Mouse (Mus musculus) heart, embryonic 12.5 days (tissue): ENCODE measurements around the gene Ppp1r32. TPM values are rescaled to one million over a fixed set of nuclear protein-coding genes. Genes with fewer than 3 reads are reported as not detected.

ENCODE experiments used
- ATAC-seq: fragments of 200-750 bp; cut with Nextera tagmentation; 2 replicates; pipeline ENCODE4 v1.8.0; 2017; ENCODE audit warnings: moderate TSS enrichment, moderate library complexity; ENCODE audit not compliant: insufficient number of reproducible peaks, low FRiP score
- H3K27ac ChIP-seq: fragments of 300-500 bp; sonication (generic); 2 replicates; pipeline ENCODE4 v1.5.1; 2016; ENCODE audit warnings: mild to moderate bottlenecking, moderate library complexity; ENCODE audit not compliant: poor library complexity, severe bottlenecking
- H3K27me3 ChIP-seq: fragments of 300-500 bp; sonication (generic); replicated peaks from 2 replicates; pipeline ENCODE4 v1.6.1; 2016; ENCODE audit warnings: mild to moderate bottlenecking, moderate library complexity
- H3K36me3 ChIP-seq: fragments of 300-500 bp; sonication (generic); 2 replicates; pipeline ENCODE4 v1.6.1; 2016; ENCODE audit warnings: mild to moderate bottlenecking, moderate library complexity
- H3K4me1 ChIP-seq: fragments of 300-500 bp; sonication (generic); replicated peaks from 2 replicates; pipeline ENCODE4 v1.6.1; 2016; ENCODE audit warnings: mild to moderate bottlenecking
- H3K4me2 ChIP-seq: fragments of 300-500 bp; sonication (generic); 2 replicates; pipeline ENCODE4 v1.6.1; 2016; ENCODE audit warnings: mild to moderate bottlenecking, moderate library complexity
- H3K4me3 ChIP-seq: fragments of 300-500 bp; sonication (generic); 2 replicates; pipeline ENCODE4 v1.5.1; 2016; ENCODE audit warnings: mild to moderate bottlenecking
- H3K9ac ChIP-seq: fragments of 300-500 bp; sonication (generic); 2 replicates; pipeline ENCODE4 v1.6.1; 2016; ENCODE audit warnings: mild to moderate bottlenecking, moderate library complexity
- H3K9me3 ChIP-seq: fragments of 300-500 bp; sonication (generic); replicated peaks from 2 replicates; pipeline ENCODE4 v1.6.1; 2016; ENCODE audit warnings: mild to moderate bottlenecking, moderate library complexity
- WGBS: fragments of 180-500 bp; shearing (Covaris S2); methylation state at CpG from one replicate; pipeline ENCODE4 v1.1.7; 2016; 5-methylcytosine and 5-hydroxymethylcytosine counted together
- polyA plus RNA-seq: library from polyadenylated mRNA; unstranded; fragments of >200 nt; fragmentation: Nextera tagmentation; extraction: Ambion mirVana; gene quantifications from 2 replicates; pipeline ENCODE4 v1.2.1, GENCODE M21; 2016

The Ppp1r32 gene
- polyA plus RNA-seq, 1 experiment from 2014 or later: not detected

DNA sequence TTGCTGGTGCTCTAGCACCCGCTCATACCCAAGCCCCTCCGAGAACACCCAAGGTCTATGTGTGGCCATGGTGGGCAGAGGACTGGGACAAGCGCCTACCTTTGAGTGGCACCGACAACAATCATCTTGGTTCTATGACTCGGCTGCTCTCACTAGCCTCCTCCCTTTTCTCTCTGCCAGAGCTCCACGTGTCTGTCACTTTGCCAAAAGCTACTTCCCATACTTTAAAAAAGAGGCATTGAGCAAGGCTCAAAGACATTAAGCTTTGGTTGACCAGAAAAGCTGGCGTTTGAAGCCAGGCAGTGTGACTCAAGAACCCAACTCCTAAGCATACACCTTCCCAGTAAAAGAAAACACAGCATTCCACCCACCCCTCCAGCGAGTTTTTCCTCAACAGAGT is 24.6 kb downstream of the Ppp1r32 start:
- WGBS: 21% methylated on average over 8 of the region's 8 CpGs
- ATAC-seq: no peak
- H3K27me3 ChIP-seq: peaks cover 100% of the 10 kb centered on the region
- H3K36me3 ChIP-seq: no peaks in the 10 kb centered on the region
- peaks cover 16% of the 10 kb centered on the region; the same call in 1 of the 2 replicates for H3K4me1 ChIP-seq
- no peaks in the 10 kb centered on the region for H3K9me3 ChIP-seq
- peak overlapping the region; percentile 48; the same call in 1 of the 2 replicates for H3K4me3 ChIP-seq
- H3K27ac ChIP-seq: no peak overlapping the region
- H3K4me2 ChIP-seq: peak overlapping the region; percentile 68
- H3K9ac ChIP-seq: no peak overlapping the region

- no peak overlapping the region for H3K9ac ChIP-seq
- peak overlapping the region; percentile 68 for H3K4me2 ChIP-seq
- peaks cover 100% of the 10 kb centered on the region for H3K27me3 ChIP-seq
- no peak overlapping the region for H3K27ac ChIP-seq
- no peaks in the 10 kb centered on the region for H3K36me3 ChIP-seq
- WGBS: under 1% methylated on average over 34 of the region's 34 CpGs
- H3K9me3 ChIP-seq: no peaks in the 10 kb centered on the region
- peaks cover 14% of the 10 kb centered on the region; the same call in 1 of the 2 replicates for H3K4me1 ChIP-seq
- peak overlapping the region; percentile 48 for H3K4me3 ChIP-seq
- ATAC-seq: peak; percentile 72
These were observed 25.3 kb downstream of the Ppp1r32 start for GRCm38 (mm10) chr19:10457484-10457800.

DNA sequence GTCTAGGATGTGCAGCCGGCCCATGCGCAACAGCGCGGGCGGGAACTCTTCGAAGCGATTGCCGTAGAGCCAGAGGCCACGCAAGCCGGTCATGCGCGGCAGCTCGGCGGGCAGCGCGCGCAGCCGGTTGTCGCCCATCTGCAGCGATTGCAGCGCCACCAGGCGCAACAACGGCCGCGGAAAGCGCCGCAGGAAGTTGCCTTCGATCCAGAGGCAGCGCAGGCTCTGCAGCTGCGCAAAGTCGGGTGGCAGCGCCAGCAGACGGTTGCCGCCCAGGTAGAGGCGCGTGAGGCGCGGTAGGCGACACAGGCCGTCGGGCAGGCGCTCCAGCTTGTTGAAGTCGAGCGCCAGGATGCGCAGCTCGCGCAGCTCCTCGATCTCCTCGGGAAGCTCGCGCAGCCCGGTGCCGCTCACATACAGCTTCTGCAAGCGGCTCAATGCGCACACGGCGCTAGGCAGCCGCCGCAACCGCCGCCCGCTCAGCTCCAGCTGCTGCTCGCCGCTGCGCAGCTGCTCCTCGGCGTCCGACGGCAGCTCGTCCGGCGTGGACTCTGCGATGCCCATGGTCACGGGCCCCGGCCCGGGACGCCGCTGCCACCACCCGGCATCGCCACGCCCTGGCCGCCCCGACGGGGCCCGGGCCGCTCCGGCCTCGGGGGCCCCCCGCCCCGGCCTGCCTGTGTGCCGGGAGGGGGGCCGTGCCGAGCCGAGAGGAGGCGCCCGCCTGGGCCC is 25.8 kb downstream of the Ppp1r32 start, which contains the start of gene Lrrc10b:
Gene Lrrc10b, minus strand, starts transcription at position 722 of the 732 bp plus-strand sequence.
- peak within 1 kb of the TSS; percentile 68 for H3K4me2 ChIP-seq
- H3K4me3 ChIP-seq: peak within 1 kb of the TSS; percentile 48
- no peak within 1 kb of the TSS for H3K27ac ChIP-seq
- H3K36me3 ChIP-seq: no peaks in the 10 kb centered on the region
- no peak within 1 kb of the TSS for H3K9ac ChIP-seq
- H3K9me3 ChIP-seq: no peaks in the 10 kb centered on the region
- under 1% methylated on average over 78 of the region's 96 CpGs for WGBS
- ATAC-seq: peak; percentile 30; the same call in 1 of the 2 replicates
- peaks cover 11% of the 10 kb centered on the region; the same call in 1 of the 2 replicates for H3K4me1 ChIP-seq
- H3K27me3 ChIP-seq: peaks cover 100% of the 10 kb centered on the region

GRCm38 (mm10) chr19:10455437-10455806 is 27.3 kb downstream of the Ppp1r32 start:
- no peak overlapping the region for H3K27ac ChIP-seq
- H3K9ac ChIP-seq: no peak overlapping the region
- peaks cover 98% of the 10 kb centered on the region for H3K27me3 ChIP-seq
- no peaks in the 10 kb centered on the region for H3K9me3 ChIP-seq
- H3K36me3 ChIP-seq: no peaks in the 10 kb centered on the region
- peaks cover 11% of the 10 kb centered on the region; the same call in 1 of the 2 replicates for H3K4me1 ChIP-seq
- 65% methylated on average over 3 of the region's 3 CpGs for WGBS
- H3K4me3 ChIP-seq: no peak overlapping the region
- no peak overlapping the region for H3K4me2 ChIP-seq
- ATAC-seq: no peak

- Histone ChIP-seq H3K36me3 (no peaks in the 10 kb centered on the region), H3K27me3 (peaks cover 98% of the 10 kb centered on the region), H3K4me1 (peaks cover 11% of the 10 kb centered on the region; the same call in 1 of the 2 replicates), H3K9me3 (no peaks in the 10 kb centered on the region), H3K4me3 (no peak overlapping the region), H3K27ac (no peak overlapping the region), H3K4me2 (no peak overlapping the region), H3K9ac (no peak overlapping the region)
- ATAC-seq: no peak
- 67% methylated on average over 4 of the region's 4 CpGs for WGBS
These were observed 27.9 kb downstream of the Ppp1r32 start for GRCm38 (mm10) chr19:10454718-10455436.

DNA sequence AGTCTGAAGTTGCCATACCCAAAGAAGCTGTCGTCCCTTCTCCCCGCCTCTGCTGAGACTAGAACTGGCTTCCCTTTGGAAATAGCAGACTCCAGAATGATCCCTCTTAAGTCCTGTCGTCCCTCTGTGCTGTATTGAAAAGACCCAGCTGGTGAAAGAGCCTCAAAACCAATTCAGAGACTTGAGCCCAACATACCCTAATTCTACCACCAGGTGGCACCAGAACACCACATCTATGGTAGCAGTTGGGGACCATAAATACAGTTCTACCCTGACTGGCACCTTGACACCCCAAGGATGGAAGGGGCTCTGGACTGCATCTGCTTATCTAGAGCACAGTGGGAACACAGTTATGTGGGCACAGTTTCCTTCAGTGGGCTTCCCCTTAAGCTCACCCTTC is 33.0 kb downstream of the Ppp1r32 start:
- H3K4me2 ChIP-seq: no peak overlapping the region
- no peak overlapping the region for H3K4me3 ChIP-seq
- peaks cover 58% of the 10 kb centered on the region for H3K27me3 ChIP-seq
- ATAC-seq: no peak
- H3K9me3 ChIP-seq: no peaks in the 10 kb centered on the region
- H3K36me3 ChIP-seq: no peaks in the 10 kb centered on the region
- H3K9ac ChIP-seq: no peak overlapping the region
- 1% methylated on average over 3 of the region's 3 CpGs for WGBS
- H3K27ac ChIP-seq: no peak overlapping the region
- 0 out of 2 replicates have a peak, but pooled peaks cover 2% of the 10 kb centered on the region for H3K4me1 ChIP-seq

DNA sequence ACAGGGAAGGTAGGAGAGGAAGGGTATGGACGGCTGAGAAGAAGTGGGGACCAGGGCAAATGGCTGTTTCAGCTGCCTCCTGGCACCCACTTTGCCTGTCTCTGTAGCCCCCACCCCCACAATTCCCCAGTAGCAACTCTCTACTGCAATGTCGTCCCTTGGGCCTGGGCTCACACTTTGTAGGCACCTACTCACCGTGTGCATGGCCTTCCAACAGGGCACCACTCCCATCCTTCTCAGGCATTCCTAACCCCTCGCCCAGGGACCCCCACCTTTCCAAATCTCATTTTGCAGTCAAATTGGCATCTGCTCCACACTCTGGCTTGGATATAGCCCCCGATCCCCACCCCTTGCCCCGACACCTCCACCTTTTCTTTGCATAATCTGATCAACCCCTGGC is 33.5 kb downstream of the Ppp1r32 start:
- WGBS: 40% methylated on average over 6 of the region's 6 CpGs
- no peak overlapping the region for H3K4me2 ChIP-seq
- H3K4me1 ChIP-seq: 0 out of 2 replicates have a peak, but pooled peaks cover 2% of the 10 kb centered on the region
- no peaks in the 10 kb centered on the region for H3K36me3 ChIP-seq
- no peak for ATAC-seq
- no peak overlapping the region for H3K4me3 ChIP-seq
- peaks cover 55% of the 10 kb centered on the region for H3K27me3 ChIP-seq
- H3K9ac ChIP-seq: no peak overlapping the region
- no peaks in the 10 kb centered on the region for H3K9me3 ChIP-seq
- no peak overlapping the region for H3K27ac ChIP-seq

- H3K9ac ChIP-seq: no peak overlapping the region
These were observed 34.5 kb downstream of the Ppp1r32 start for GRCm38 (mm10) chr19:10448275-10448674.

DNA sequence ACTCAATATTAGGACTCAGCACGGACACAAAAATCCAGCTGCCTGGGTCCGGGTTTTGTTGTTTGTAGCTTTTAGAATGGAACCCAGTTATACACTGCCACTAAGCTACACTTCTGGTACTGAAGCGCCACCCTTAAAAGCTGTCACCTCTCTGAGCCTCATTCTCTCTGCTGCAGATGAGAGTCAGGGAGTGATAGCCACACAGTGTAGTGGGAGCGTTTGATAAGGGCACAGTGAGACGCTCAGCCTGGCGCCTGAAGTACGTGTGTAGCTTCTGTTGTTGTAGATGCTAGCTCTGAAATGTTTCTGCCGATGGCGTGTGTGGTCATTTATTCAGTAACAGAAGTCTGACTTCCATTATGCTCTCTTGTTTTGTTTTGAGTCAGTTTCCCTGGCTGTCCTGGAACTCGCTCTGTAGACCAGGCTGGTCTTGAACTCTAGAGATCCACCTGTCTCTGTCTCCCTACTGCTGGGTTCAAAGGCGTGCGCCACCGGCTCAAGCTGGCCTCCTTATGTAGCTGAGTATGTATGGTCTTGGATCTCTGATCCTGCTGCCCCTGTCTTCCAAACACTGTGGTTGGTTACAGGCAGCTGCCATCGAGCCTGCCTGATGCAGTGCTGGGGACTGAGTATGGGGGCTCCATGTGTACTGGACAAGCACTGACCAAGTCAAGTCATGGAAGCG is 37.9 kb downstream of the Ppp1r32 start:
- 0 out of 2 replicates have a peak, but pooled peaks cover 2% of the 10 kb centered on the region for H3K4me1 ChIP-seq
- H3K4me2 ChIP-seq: no peak overlapping the region
- no peak overlapping the region for H3K27ac ChIP-seq
- no peak overlapping the region for H3K9ac ChIP-seq
- H3K9me3 ChIP-seq: no peaks in the 10 kb centered on the region
- ATAC-seq: no peak
- H3K27me3 ChIP-seq: peaks cover 52% of the 10 kb centered on the region
- 61% methylated on average over 15 of the region's 15 CpGs for WGBS
- no peaks in the 10 kb centered on the region for H3K36me3 ChIP-seq
- H3K4me3 ChIP-seq: no peak overlapping the region

More at GRCm38 (mm10) chr19:10448275-10448674, 34.5 kb downstream of the Ppp1r32 start:
- H3K27ac ChIP-seq: no peak overlapping the region
- 87% methylated on average over 7 of the region's 7 CpGs for WGBS
- no peak overlapping the region for H3K4me3 ChIP-seq
- H3K4me2 ChIP-seq: no peak overlapping the region
- 0 out of 2 replicates have a peak, but pooled peaks cover 2% of the 10 kb centered on the region for H3K4me1 ChIP-seq
- peaks cover 55% of the 10 kb centered on the region for H3K27me3 ChIP-seq
- no peaks in the 10 kb centered on the region for H3K9me3 ChIP-seq
- ATAC-seq: no peak
- H3K36me3 ChIP-seq: no peaks in the 10 kb centered on the region

GRCm38 (mm10) chr19:10437521-10437920 is 45.2 kb downstream of the Ppp1r32 start:
- WGBS: 39% methylated on average over 1 of the region's 1 CpGs

DNA sequence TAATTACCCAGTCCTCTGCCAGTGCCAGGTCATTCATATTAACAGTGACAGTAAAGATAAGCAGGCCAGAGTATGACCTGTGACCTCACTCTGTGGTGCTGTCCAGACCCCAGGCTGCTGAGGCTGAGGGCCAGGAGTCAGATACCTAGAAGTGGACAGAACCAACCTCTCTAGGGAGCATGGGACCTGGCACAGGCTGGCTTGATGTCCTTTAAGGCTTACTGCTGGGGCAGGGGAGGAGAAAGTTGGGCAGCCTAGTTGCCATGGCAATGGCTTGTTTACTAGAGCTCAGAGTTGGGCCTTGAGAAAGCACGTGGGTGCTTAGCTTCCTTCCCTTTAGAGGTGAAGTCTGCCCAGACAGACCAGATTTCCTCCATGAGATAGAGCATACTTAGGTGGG is 46.0 kb downstream of the Ppp1r32 start:
- Histone ChIP-seq H3K4me2 (no peak overlapping the region), H3K4me1 (peaks cover 29% of the 10 kb centered on the region), H3K27ac (no peak overlapping the region), H3K9me3 (no peaks in the 10 kb centered on the region), H3K27me3 (peaks cover 27% of the 10 kb centered on the region), H3K4me3 (no peak overlapping the region), H3K9ac (no peak overlapping the region), H3K36me3 (no peaks in the 10 kb centered on the region)
- WGBS: 48% methylated on average over 1 of the region's 1 CpGs
- no peak for ATAC-seq

More at GRCm38 (mm10) chr19:10437521-10437920, 45.2 kb downstream of the Ppp1r32 start:
- Histone ChIP-seq H3K4me1 (peaks cover 25% of the 10 kb centered on the region), H3K9me3 (no peaks in the 10 kb centered on the region), H3K27ac (no peak overlapping the region), H3K9ac (no peak overlapping the region), H3K27me3 (peaks cover 34% of the 10 kb centered on the region), H3K4me3 (no peak overlapping the region), H3K4me2 (no peak overlapping the region), H3K36me3 (no peaks in the 10 kb centered on the region)
- ATAC-seq: no peak
